Mouse (Mus musculus) megakaryocyte, embryonic 14.5 days (primary cell): ENCODE data around the gene Rhobtb1.

Experiments used
- FLI1 ChIP-seq: IDR thresholded peaks from 2 replicates; pipeline ENCODE4 v1.6.1; 2012; ENCODE audit warnings: low read length, inconsistent platforms, mixed read lengths
- GATA1 ChIP-seq: IDR thresholded peaks from 3 replicates; pipeline ENCODE4 v1.6.1; 2012; ENCODE audit warnings: mixed read lengths, low read length, inconsistent platforms, borderline replicate concordance

- TF ChIP-seq GATA1 (no peak), FLI1 (no peak)
These were observed 176.9 kb downstream of the Rhobtb1 start for GRCm38 (mm10) chr10:69328029-69328655.
